ENCODE assay signal across 29 mouse cellular contexts in genomic region chr6:82522567-82522966, GRCm38 (mm10).
DNase-seq lines count a peak whose midpoint lies in the region; ATAC-seq and TF ChIP-seq lines count a peak whose summit lies in the region.
"Had no signal": no experiment of that assay in that cellular context is flagged by ENCODE, and none has a peak within 500 bp of the region (broad histone marks: within the 10 kb centered on the region; RNA-seq: fewer than 3 reads in every experiment).

No protein-coding gene starts in this region.

- no peaks in the 10 kb centered on the region for H3K36me3 ChIP-seq in heart, embryonic 12.5 days
- no peaks in the 10 kb centered on the region for H3K36me3 ChIP-seq in hindbrain, embryonic 16.5 days (ENCODE audit: control insufficient read depth, insufficient read depth, low read length)
- no peaks in the 10 kb centered on the region for H3K36me3 ChIP-seq in hindbrain, embryonic 10.5 days
- H3K36me3 ChIP-seq in liver, postnatal 0 days (replicated peaks; ENCODE audit: insufficient read depth, low read length), result no peaks in the 10 kb centered on the region
- H3K36me3 ChIP-seq in liver, embryonic 12.5 days, result no peaks in the 10 kb centered on the region
- no peaks in the 10 kb centered on the region for H3K36me3 ChIP-seq in midbrain, postnatal 0 days (ENCODE audit: insufficient read depth, low read length)
- H3K36me3 ChIP-seq in midbrain, embryonic 14.5 days (ENCODE audit: control insufficient read depth, insufficient read depth, low read length), result no peaks in the 10 kb centered on the region
- H3K36me3 ChIP-seq: embryonic facial prominence, embryonic 10.5 days; embryonic facial prominence, embryonic 13.5 days; forebrain, embryonic 12.5 days; forebrain, embryonic 15.5 days; heart, embryonic 13.5 days; hindbrain, embryonic 12.5 days had no signal

- WGBS in heart, embryonic 12.5 days, result 84% methylated on average over 5 of the region's 5 CpGs
- WGBS in hindbrain, embryonic 16.5 days, result 73% methylated on average over 5 of the region's 5 CpGs
- 90% methylated on average over 5 of the region's 5 CpGs for WGBS in hindbrain, embryonic 10.5 days
- 71% methylated on average over 5 of the region's 5 CpGs for WGBS in liver, postnatal 0 days (ENCODE audit: insufficient replicate concordance)
- WGBS in liver, embryonic 12.5 days (ENCODE audit: insufficient replicate concordance), result 71% methylated on average over 5 of the region's 5 CpGs
- 79% methylated on average over 5 of the region's 5 CpGs for WGBS in midbrain, postnatal 0 days
- 91% methylated on average over 5 of the region's 5 CpGs for WGBS in midbrain, embryonic 14.5 days

- H3K27me3 ChIP-seq in heart, embryonic 12.5 days (replicated peaks), result no peaks in the 10 kb centered on the region
- H3K27me3 ChIP-seq in hindbrain, embryonic 16.5 days (replicated peaks; ENCODE audit: control insufficient read depth, insufficient read depth, low read length), result no peaks in the 10 kb centered on the region
- H3K27me3 ChIP-seq in hindbrain, embryonic 10.5 days (ENCODE audit: insufficient read depth, poor library complexity, severe bottlenecking), result no peaks in the 10 kb centered on the region
- H3K27me3 ChIP-seq in liver, postnatal 0 days (ENCODE audit: insufficient read depth, low read length), result no peaks in the 10 kb centered on the region
- H3K27me3 ChIP-seq in liver, embryonic 12.5 days (replicated peaks), result no peaks in the 10 kb centered on the region
- H3K27me3 ChIP-seq in midbrain, postnatal 0 days (ENCODE audit: insufficient read depth, low read length), result no peaks in the 10 kb centered on the region
- H3K27me3 ChIP-seq in midbrain, embryonic 14.5 days (ENCODE audit: control insufficient read depth, insufficient read depth, low read length), result no peaks in the 10 kb centered on the region
- H3K27me3 ChIP-seq: embryonic facial prominence, embryonic 13.5 days; forebrain, embryonic 12.5 days; forebrain, embryonic 15.5 days; heart, embryonic 13.5 days; hindbrain, embryonic 12.5 days had no signal

- H3K9ac ChIP-seq in heart, embryonic 12.5 days, result no peak overlapping the region
- no peak overlapping the region for H3K9ac ChIP-seq in hindbrain, embryonic 16.5 days (ENCODE audit: low read depth, low read length)
- H3K9ac ChIP-seq in liver, postnatal 0 days (replicated peaks), result no peak overlapping the region
- no peak overlapping the region for H3K9ac ChIP-seq in liver, embryonic 12.5 days
- H3K9ac ChIP-seq in midbrain, postnatal 0 days (replicated peaks; ENCODE audit: low read length, poor library complexity, severe bottlenecking), result no peak overlapping the region
- H3K9ac ChIP-seq in midbrain, embryonic 14.5 days (replicated peaks; ENCODE audit: low read length), result no peak overlapping the region
- H3K9ac ChIP-seq: embryonic facial prominence, embryonic 13.5 days; forebrain, embryonic 12.5 days; forebrain, embryonic 15.5 days; heart, embryonic 13.5 days; hindbrain, embryonic 12.5 days had no signal

- H3K9me3 ChIP-seq in heart, embryonic 12.5 days (replicated peaks), result no peaks in the 10 kb centered on the region
- H3K9me3 ChIP-seq in hindbrain, embryonic 16.5 days (ENCODE audit: control insufficient read depth, low read length), result no peaks in the 10 kb centered on the region
- no peaks in the 10 kb centered on the region for H3K9me3 ChIP-seq in hindbrain, embryonic 10.5 days
- no peaks in the 10 kb centered on the region for H3K9me3 ChIP-seq in liver, postnatal 0 days (ENCODE audit: low read length)
- H3K9me3 ChIP-seq in liver, embryonic 12.5 days (replicated peaks), result no peaks in the 10 kb centered on the region
- no peaks in the 10 kb centered on the region for H3K9me3 ChIP-seq in midbrain, postnatal 0 days (ENCODE audit: low read length)
- no peaks in the 10 kb centered on the region for H3K9me3 ChIP-seq in midbrain, embryonic 14.5 days (ENCODE audit: control insufficient read depth, low read length)
- H3K9me3 ChIP-seq: embryonic facial prominence, embryonic 10.5 days; embryonic facial prominence, embryonic 13.5 days; forebrain, embryonic 12.5 days; forebrain, embryonic 15.5 days; heart, embryonic 13.5 days; hindbrain, embryonic 12.5 days had no signal

- no peak for TF ChIP-seq CTCF in liver, postnatal 0 days (IDR thresholded peaks at IDR 0.05; ENCODE audit: low read depth)
- TF ChIP-seq CTCF in midbrain, postnatal 0 days (IDR thresholded peaks at IDR 0.05), result no peak

- peak; percentile 76 for DNase-seq in heart, adult 11 months
- DNase-seq in hindbrain, embryonic 10.5 days (ENCODE audit: low spot score), result no peak
- DNase-seq in liver, postnatal 0 days, result peak; percentile 6
- peak; percentile 45 for DNase-seq in midbrain, postnatal 0 days (ENCODE audit: low spot score)
- no peak for DNase-seq in midbrain, embryonic 14.5 days
- DNase-seq: adrenal gland, postnatal 10 days; adrenal gland, postnatal 36 days; cerebellum, adult 11 months; cerebellum, adult 8-10 months; cerebellum, postnatal 10 days; cerebellum, postnatal 36 days; embryo, embryonic 11 days; gastrocnemius, postnatal 25 days; heart, adult 2 months; heart, postnatal 14 days; heart, postnatal 4 days had no signal

- no peak overlapping the region for H3K4me2 ChIP-seq in heart, embryonic 12.5 days
- no peak overlapping the region for H3K4me2 ChIP-seq in hindbrain, embryonic 16.5 days (ENCODE audit: low read length)
- H3K4me2 ChIP-seq in liver, postnatal 0 days (ENCODE audit: low read depth, low read length), result no peak overlapping the region
- no peak overlapping the region for H3K4me2 ChIP-seq in liver, embryonic 12.5 days
- no peak overlapping the region for H3K4me2 ChIP-seq in midbrain, postnatal 0 days (ENCODE audit: low read depth, low read length, poor library complexity, severe bottlenecking)
- H3K4me2 ChIP-seq in midbrain, embryonic 14.5 days (ENCODE audit: low read length), result no peak overlapping the region
- H3K4me2 ChIP-seq: embryonic facial prominence, embryonic 13.5 days; forebrain, embryonic 12.5 days; forebrain, embryonic 15.5 days; heart, embryonic 13.5 days; hindbrain, embryonic 12.5 days had no signal

- ATAC-seq in heart, embryonic 12.5 days (ENCODE audit: insufficient number of reproducible peaks, low FRiP score), result no peak
- peak; percentile 67; the same call in 1 of the 2 replicates for ATAC-seq in hindbrain, embryonic 16.5 days
- no peak for ATAC-seq in liver, postnatal 0 days
- no peak for ATAC-seq in liver, embryonic 12.5 days
- ATAC-seq in midbrain, postnatal 0 days (ENCODE audit: low FRiP score), result no peak
- ATAC-seq in midbrain, embryonic 14.5 days (ENCODE audit: low FRiP score, low TSS enrichment), result no peak
- ATAC-seq: activated CD4-positive, CD25-positive, alpha-beta regulatory T cell, adult 4 months; forebrain, embryonic 15.5 days; inflammation-experienced regulatory T-cells, adult 6 months; intestine, embryonic 16.5 days had no signal

- H3K4me3 ChIP-seq in heart, embryonic 12.5 days, result no peak overlapping the region
- H3K4me3 ChIP-seq in hindbrain, embryonic 16.5 days (ENCODE audit: low read length), result no peak overlapping the region
- no peak overlapping the region for H3K4me3 ChIP-seq in hindbrain, embryonic 10.5 days
- H3K4me3 ChIP-seq in liver, postnatal 0 days (ENCODE audit: low read depth, low read length), result no peak overlapping the region
- H3K4me3 ChIP-seq in liver, embryonic 12.5 days, result no peak overlapping the region
- no peak overlapping the region for H3K4me3 ChIP-seq in midbrain, postnatal 0 days (ENCODE audit: low read depth, low read length)
- no peak overlapping the region for H3K4me3 ChIP-seq in midbrain, embryonic 14.5 days (replicated peaks; ENCODE audit: low read depth, low read length)
- H3K4me3 ChIP-seq: embryonic facial prominence, embryonic 10.5 days; embryonic facial prominence, embryonic 13.5 days; erythroblast, embryonic 14.5 days; forebrain, embryonic 12.5 days; forebrain, embryonic 15.5 days; heart, adult 2 months; heart, embryonic 13.5 days; hindbrain, embryonic 12.5 days had no signal

- no peak overlapping the region for H3K27ac ChIP-seq in heart, embryonic 12.5 days (ENCODE audit: poor library complexity, severe bottlenecking)
- no peak overlapping the region for H3K27ac ChIP-seq in hindbrain, embryonic 16.5 days (ENCODE audit: low read depth, low read length)
- no peak overlapping the region for H3K27ac ChIP-seq in hindbrain, embryonic 10.5 days
- H3K27ac ChIP-seq in liver, postnatal 0 days (ENCODE audit: low read depth), result no peak overlapping the region
- H3K27ac ChIP-seq in liver, embryonic 12.5 days, result no peak overlapping the region
- H3K27ac ChIP-seq in midbrain, postnatal 0 days (ENCODE audit: low read depth, low read length), result no peak overlapping the region
- H3K27ac ChIP-seq in midbrain, embryonic 14.5 days (replicated peaks; ENCODE audit: low read depth, low read length), result no peak overlapping the region
- H3K27ac ChIP-seq: embryonic facial prominence, embryonic 10.5 days; embryonic facial prominence, embryonic 13.5 days; forebrain, embryonic 12.5 days; forebrain, embryonic 15.5 days; heart, adult 2 months; heart, embryonic 13.5 days; hindbrain, embryonic 12.5 days had no signal

- TF ChIP-seq EP300 in liver, postnatal 0 days (IDR thresholded peaks at IDR 0.05; ENCODE audit: low read depth), result no peak

- no peaks in the 10 kb centered on the region for H3K4me1 ChIP-seq in heart, embryonic 12.5 days (replicated peaks)
- H3K4me1 ChIP-seq in hindbrain, embryonic 16.5 days (ENCODE audit: control insufficient read depth, insufficient read depth, low read depth, low read length), result no peaks in the 10 kb centered on the region
- H3K4me1 ChIP-seq in hindbrain, embryonic 10.5 days (replicated peaks), result peaks cover 14% of the 10 kb centered on the region
- no peaks in the 10 kb centered on the region for H3K4me1 ChIP-seq in liver, postnatal 0 days (ENCODE audit: insufficient read depth)
- no peaks in the 10 kb centered on the region for H3K4me1 ChIP-seq in liver, embryonic 12.5 days
- no peaks in the 10 kb centered on the region for H3K4me1 ChIP-seq in midbrain, postnatal 0 days (ENCODE audit: insufficient read depth, low read length)
- H3K4me1 ChIP-seq in midbrain, embryonic 14.5 days (ENCODE audit: control insufficient read depth, insufficient read depth, low read length), result no peaks in the 10 kb centered on the region
- H3K4me1 ChIP-seq: forebrain, embryonic 12.5 days; forebrain, embryonic 15.5 days; heart, embryonic 13.5 days had no signal

Comparison
In these comparisons a context has a peak if more than half of its experiments do, and no peak if none do; other contexts are left out.
1. DNase-seq: peak in heart, adult 11 months (single experiment), liver, postnatal 0 days (single experiment) and midbrain, postnatal 0 days (single experiment); none in hindbrain, embryonic 10.5 days (single experiment) and midbrain, embryonic 14.5 days (single experiment).